Mouse (Mus musculus) thymus, adult 2 months (tissue): ENCODE data around the gene Prpf18.
"Not testable (repeated sequence)": the region's sequence is repeated elsewhere in the genome, so short reads cannot be mapped to it uniquely, and the experiment has no call there.

Source experiments
- CTCF ChIP-seq: fragments of 200-500 bp; IDR thresholded peaks from 2 replicates; pipeline ENCODE4 v1.5.1; 2012; ENCODE audit warnings: mild to moderate bottlenecking, control low read depth, low read length, moderate library complexity, borderline replicate concordance; ENCODE audit not compliant: control insufficient read depth, poor library complexity, insufficient read depth; ENCODE audit errors: extremely low read depth
- POLR2A ChIP-seq: fragments of 200-500 bp; IDR thresholded peaks from 2 replicates; pipeline ENCODE4 v1.6.1; 2012; ENCODE audit warnings: mild to moderate bottlenecking, low read length, control low read depth, moderate library complexity; ENCODE audit not compliant: control insufficient read depth, poor library complexity, insufficient read depth; ENCODE audit errors: extremely low read depth

- not testable (repeated sequence) for TF ChIP-seq CTCF, POLR2A
Observed at GRCm38 (mm10) chr2:4619126-4619525, 32.8 kb downstream of the Prpf18 start.
